Comparison of ENCODE assay signal across 27 mouse cellular contexts in the genomic region with DNA sequence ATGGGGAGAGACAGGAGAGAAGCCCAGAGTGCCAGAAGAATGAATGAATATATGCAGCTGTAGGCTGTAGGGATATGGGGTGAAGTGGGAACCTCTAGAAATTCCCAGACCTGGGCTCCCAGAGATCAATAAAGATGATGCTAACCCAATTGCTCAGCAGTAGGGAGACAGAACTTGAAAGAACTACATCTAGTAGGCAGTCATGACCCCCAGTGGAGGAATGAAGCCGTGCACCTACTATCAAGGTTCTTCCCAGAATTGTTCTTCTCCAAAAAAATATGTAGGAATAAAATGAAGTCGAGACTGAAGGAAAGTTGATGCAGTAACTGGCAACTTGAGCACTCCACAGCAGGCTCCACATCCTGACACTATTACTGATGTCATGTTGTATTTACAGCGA. TPM values are rescaled to one million over a fixed set of nuclear protein-coding genes. Genes with fewer than 3 reads are reported as not detected.
DNase-seq lines count a peak whose midpoint lies in the region; TF ChIP-seq lines count a peak whose summit lies in the region.
"Had no signal": no experiment of that assay in that cellular context is flagged by ENCODE, and none has a peak within 500 bp of the region (broad histone marks: within the 10 kb centered on the region; RNA-seq: fewer than 3 reads in every experiment).

No protein-coding gene starts in this region.

- no peaks in the 10 kb centered on the region for H3K36me3 ChIP-seq in heart, adult 2 months (ENCODE audit: control insufficient read depth, insufficient read depth, low read length)
- H3K36me3 ChIP-seq: embryonic facial prominence, embryonic 10.5 days; heart, embryonic 10.5 days; hindbrain, embryonic 12.5 days; intestine, embryonic 15.5 days had no signal

- H3K9ac ChIP-seq in heart, adult 2 months (ENCODE audit: low read depth, low read length) = no peak overlapping the region
- H3K9ac ChIP-seq: hindbrain, embryonic 12.5 days; intestine, embryonic 15.5 days had no signal

- no peak overlapping the region for H3K27ac ChIP-seq in heart, adult 2 months
- H3K27ac ChIP-seq in left cerebral cortex, adult 2 months = no peak overlapping the region
- H3K27ac ChIP-seq in cerebellum, adult 2 months (ENCODE audit: insufficient read depth, low read length) = no peak overlapping the region
- H3K27ac ChIP-seq: embryonic facial prominence, embryonic 10.5 days; heart, embryonic 10.5 days; hindbrain, embryonic 12.5 days; intestine, embryonic 15.5 days had no signal

- no peak overlapping the region for H3K4me3 ChIP-seq in heart, adult 2 months
- H3K4me3 ChIP-seq in left cerebral cortex, adult 2 months = no peak overlapping the region
- H3K4me3 ChIP-seq in cerebellum, adult 2 months (replicated peaks; ENCODE audit: insufficient read depth, low read depth, low read length) = no peak overlapping the region
- H3K4me3 ChIP-seq: embryonic facial prominence, embryonic 10.5 days; heart, embryonic 10.5 days; hindbrain, embryonic 12.5 days; intestine, embryonic 15.5 days had no signal

- intact Hi-C loops in heart, adult 2 months (cut with DNase I) = no loop called here
- intact Hi-C loops in left cerebral cortex, adult 2 months (cut with DNase I) = no loop called here

- no peaks in the 10 kb centered on the region for H3K4me1 ChIP-seq in heart, adult 2 months (ENCODE audit: control insufficient read depth, insufficient read depth, low read length)
- no peaks in the 10 kb centered on the region for H3K4me1 ChIP-seq in cerebellum, adult 2 months (ENCODE audit: control insufficient read depth, insufficient read depth, low read length)
- H3K4me1 ChIP-seq: embryonic facial prominence, embryonic 10.5 days; heart, embryonic 10.5 days; hindbrain, embryonic 12.5 days; intestine, embryonic 15.5 days had no signal

- peak; percentile 21; the same call in 1 of the 2 replicates for TF ChIP-seq CTCF in heart, adult 2 months (IDR thresholded peaks at IDR 0.05)
- peak; percentile 33 for TF ChIP-seq CTCF in left cerebral cortex, adult 2 months (IDR thresholded peaks at IDR 0.05)
- no peak for TF ChIP-seq CTCF in cerebellum, adult 2 months (IDR thresholded peaks at IDR 0.05; ENCODE audit: borderline replicate concordance, insufficient read depth, low read depth, low read length)

- 80% methylated on average over 3 of the region's 3 CpGs for WGBS in heart, adult 2 months
- 81% methylated on average over 3 of the region's 3 CpGs for WGBS in cerebellum, adult 2 months

- DNase-seq in heart, adult 2 months = no peak
- DNase-seq in heart, adult 11 months = no peak
- DNase-seq in left cerebral cortex, adult 2 months (ENCODE audit: extremely low spot score in 1 of 2, low spot score in 2 of 2) = no peak
- DNase-seq in left cerebral cortex, adult 11 months (ENCODE audit: low spot score) = no peak
- peak; percentile 10 for DNase-seq in ZHBTc4 (ENCODE audit: low read depth, low spot score)
- no peak for DNase-seq in cerebellum, adult 2 months
- DNase-seq: adrenal gland, adult 8-10 months; adrenal gland, postnatal 36 days; cerebellum, adult 11-12 months; cerebellum, adult 9-11 months; cerebellum, postnatal 36 days; gastrocnemius, postnatal 14 days; heart, postnatal 10 days; heart, postnatal 4 days had no signal

- no peak for TF ChIP-seq EP300 in heart, adult 2 months (IDR thresholded peaks at IDR 0.05; ENCODE audit: insufficient read depth, low read depth, low read length)

- no peaks in the 10 kb centered on the region for H3K79me2 ChIP-seq in heart, adult 2 months (replicated peaks; ENCODE audit: control insufficient read depth, insufficient read depth, low read length)

- TF ChIP-seq POLR2A in heart, adult 2 months (IDR thresholded peaks at IDR 0.05; ENCODE audit: insufficient read depth, low read depth, low read length) = no peak
- no peak for TF ChIP-seq POLR2A in cerebellum, adult 2 months (IDR thresholded peaks at IDR 0.05; ENCODE audit: borderline replicate concordance, insufficient read depth, low read length)

- H3K27me3 ChIP-seq in heart, adult 2 months (ENCODE audit: control insufficient read depth, insufficient read depth, low read length) = no peaks in the 10 kb centered on the region
- H3K27me3 ChIP-seq in cerebellum, adult 2 months (ENCODE audit: control insufficient read depth, insufficient read depth, low read length) = no peaks in the 10 kb centered on the region
- H3K27me3 ChIP-seq: CH12.LX; hindbrain, embryonic 12.5 days; intestine, embryonic 15.5 days had no signal

RNA-seq across cellular contexts. Expression of a gene that starts 3.8 kb away (rescaled TPM):
- total RNA-seq in heart, adult 2 months (2021) = not detected
- not detected in 2 replicates for polyA plus RNA-seq in heart, adult 2 months (2012; rRNA removed)
- not detected for total RNA-seq in left cerebral cortex, adult 2 months (2021)
- polyA plus RNA-seq in cerebellum, adult 2 months (2012; rRNA removed) = not detected in 2 replicates
- total RNA-seq: adrenal gland, adult 8-10 months; adrenal gland, postnatal 36 days; CH12.LX; ES-E14; gastrocnemius, adult 18-20 months; gastrocnemius, postnatal 14 days; heart, postnatal 10 days; heart, postnatal 4 days had no signal
- polyA plus RNA-seq: brain, embryonic 14.5 days; embryonic facial prominence, embryonic 10.5 days; embryonic facial prominence, embryonic 14.5 days; forebrain, embryonic 14.5 days; frontal cortex, adult 2 months; gonadal fat pad, adult 2 months; heart, embryonic 10.5 days; heart, embryonic 14.5 days; hindbrain, embryonic 12.5 days; intestine, embryonic 15.5 days had no signal
